Comparison of ENCODE assay signal across 25 mouse cellular contexts in the genomic region with DNA sequence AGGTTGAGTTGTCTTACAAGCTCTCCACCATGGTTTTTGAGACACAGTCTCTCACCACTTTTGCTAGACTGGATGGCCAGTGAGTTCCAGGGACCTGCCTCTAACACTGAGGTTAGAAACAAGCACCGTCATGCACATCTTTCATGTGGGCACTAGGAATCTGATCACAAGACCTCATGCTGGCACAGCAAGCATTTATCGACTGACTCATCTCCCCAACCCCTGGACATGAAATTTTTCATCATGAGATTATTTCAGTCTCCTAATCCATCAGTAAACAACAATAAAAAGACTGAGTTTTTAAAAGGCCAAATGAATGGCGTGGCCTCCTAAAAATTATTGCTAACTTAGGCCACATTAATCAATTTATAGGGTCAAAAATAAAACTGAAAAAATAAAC.
"Had no signal": no experiment of that assay in that cellular context is flagged by ENCODE, and none has a peak within 500 bp of the region (broad histone marks: within the 10 kb centered on the region; RNA-seq: fewer than 3 reads in every experiment).

No protein-coding gene starts in this region.

- H3K27ac ChIP-seq: gastrocnemius, adult 2 months; hindbrain, embryonic 14.5 days; intestine, embryonic 15.5 days; layer of hippocampus, adult 2 months; left cerebral cortex, adult 2 months; limb, embryonic 10.5 days; limb, embryonic 12.5 days; liver, embryonic 13.5 days; liver, embryonic 15.5 days had no signal

- H3K36me3 ChIP-seq: intestine, embryonic 15.5 days; limb, embryonic 10.5 days; limb, embryonic 12.5 days; liver, embryonic 13.5 days; liver, embryonic 15.5 days had no signal

- H3K27me3 ChIP-seq: intestine, embryonic 15.5 days; limb, embryonic 12.5 days; liver, embryonic 13.5 days; liver, embryonic 15.5 days had no signal

- DNase-seq: gastrocnemius, adult 2 months; gastrocnemius, postnatal 10 days; gastrocnemius, postnatal 25 days; heart, adult 18-20 months; heart, postnatal 10 days; heart, postnatal 4 days; kidney, adult 18-20 months; kidney, adult 8-10 months; kidney, postnatal 10 days; kidney, postnatal 25 days; kidney, postnatal 4 days; liver; liver, embryonic 13.5 days had no signal

- H3K4me2 ChIP-seq: heart, embryonic 11.5 days; hindbrain, embryonic 14.5 days; intestine, embryonic 15.5 days; limb, embryonic 12.5 days; liver, embryonic 11.5 days; liver, embryonic 13.5 days; liver, embryonic 15.5 days had no signal

- H3K4me1 ChIP-seq: liver, embryonic 13.5 days; liver, embryonic 15.5 days had no signal

- H3K9ac ChIP-seq: hindbrain, embryonic 14.5 days; intestine, embryonic 15.5 days; limb, embryonic 12.5 days; liver, embryonic 13.5 days; liver, embryonic 15.5 days had no signal

- ATAC-seq: hindbrain, embryonic 16.5 days; inflammation-experienced regulatory T-cells, adult 6 months; intestine, embryonic 15.5 days; intestine, postnatal 0 days had no signal

- H3K4me3 ChIP-seq: gastrocnemius, adult 2 months; intestine, embryonic 15.5 days; layer of hippocampus, adult 2 months; left cerebral cortex, adult 2 months; limb, embryonic 10.5 days; limb, embryonic 12.5 days; liver, embryonic 13.5 days; liver, embryonic 15.5 days had no signal

- H3K9me3 ChIP-seq: intestine, embryonic 15.5 days; limb, embryonic 10.5 days; limb, embryonic 12.5 days; liver, embryonic 13.5 days; liver, embryonic 15.5 days had no signal
